Mouse (Mus musculus) small intestine, adult 2 months (tissue): Measurements from ENCODE around the gene Ptcd1.

ENCODE experiments used
- CTCF ChIP-seq: fragments of 200-500 bp; IDR thresholded peaks from 2 replicates; pipeline ENCODE4 v1.5.1; 2012; ENCODE audit warnings: low read depth, mild to moderate bottlenecking, control low read depth, inconsistent platforms, low read length, moderate library complexity, mixed read lengths; ENCODE audit not compliant: insufficient replicate concordance, insufficient read length; ENCODE audit errors: extremely low read depth
- POLR2A ChIP-seq: fragments of 200-500 bp; IDR thresholded peaks from 2 replicates; pipeline ENCODE4 v1.6.1; 2012; ENCODE audit warnings: low read depth, mild to moderate bottlenecking, control low read depth, inconsistent platforms, low read length, moderate library complexity

GRCm38 (mm10) chr5:145167306-145167661, 376 bp upstream of the Ptcd1 start:
- no peak for TF ChIP-seq POLR2A
- no peak for TF ChIP-seq CTCF
